20 mouse cellular contexts compared by ENCODE assay signal in the genomic region with DNA sequence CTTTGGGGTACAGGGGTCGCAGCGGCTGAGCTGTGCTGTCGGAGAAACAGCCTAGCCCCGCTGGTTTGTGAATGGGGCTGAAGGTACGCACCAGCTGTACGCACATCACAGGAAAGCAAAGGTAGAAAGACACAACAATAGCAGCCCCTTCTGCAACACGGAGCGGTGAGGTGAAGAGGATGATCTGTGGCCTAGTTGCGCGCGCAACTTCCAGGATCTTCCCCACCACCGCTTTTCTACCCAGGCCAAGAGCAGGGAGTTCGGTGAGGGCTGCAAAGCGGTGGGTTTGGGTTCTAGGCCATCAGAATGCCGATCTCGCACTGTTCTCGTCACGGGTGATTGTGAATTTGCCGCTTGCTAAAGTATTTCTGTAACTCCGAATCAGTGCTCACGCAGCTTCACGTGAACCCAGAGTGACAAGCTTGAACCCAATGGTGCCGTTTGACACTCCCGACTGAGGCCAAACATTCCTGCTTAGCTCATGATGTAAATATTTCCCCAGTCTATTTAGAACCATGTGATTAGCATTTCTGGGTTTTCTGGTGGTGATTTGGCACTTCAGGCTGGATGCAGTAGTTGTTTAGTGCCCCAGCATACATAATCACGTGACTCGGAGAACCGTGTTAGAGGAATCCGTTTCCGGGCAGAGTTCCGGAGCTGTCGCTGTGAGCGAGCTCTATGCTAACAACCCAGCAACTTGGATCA. TPM values are rescaled to one million over a fixed set of nuclear protein-coding genes. Genes with fewer than 3 reads are reported as not detected.
"Had no signal": no experiment of that assay in that cellular context is flagged by ENCODE, and none has a peak within 500 bp of the region (broad histone marks: within the 10 kb centered on the region; RNA-seq: fewer than 3 reads in every experiment).

No protein-coding gene starts in this region.

- DNase-seq: kidney, adult 9 months; kidney, postnatal 36 days; layer of hippocampus, adult 9-11 months; lung, adult 18-20 months; right cerebral cortex, adult 18-20 months; right cerebral cortex, postnatal 25 days; thymus, postnatal 4 days had no signal

- H3K4me1 ChIP-seq: neural tube, embryonic 15.5 days had no signal

- H3K9ac ChIP-seq: limb, embryonic 12.5 days; liver, embryonic 14.5 days; midbrain, embryonic 13.5 days; neural tube, embryonic 15.5 days had no signal

- H3K27me3 ChIP-seq: limb, embryonic 12.5 days; midbrain, embryonic 13.5 days; neural tube, embryonic 15.5 days had no signal

- H3K4me3 ChIP-seq: limb, embryonic 12.5 days; midbrain, embryonic 13.5 days; myocyte; neural tube, embryonic 15.5 days had no signal

- H3K27ac ChIP-seq: kidney, postnatal 0 days; limb, embryonic 12.5 days; liver, embryonic 14.5 days; midbrain, embryonic 13.5 days; neural tube, embryonic 15.5 days; stomach, postnatal 0 days had no signal

- H3K36me3 ChIP-seq: limb, embryonic 12.5 days; midbrain, embryonic 13.5 days; neural tube, embryonic 15.5 days had no signal

- H3K9me3 ChIP-seq: limb, embryonic 12.5 days; midbrain, embryonic 13.5 days; neural tube, embryonic 15.5 days had no signal

- H3K4me2 ChIP-seq: limb, embryonic 12.5 days; midbrain, embryonic 13.5 days; neural tube, embryonic 15.5 days had no signal

- ATAC-seq: midbrain, embryonic 13.5 days had no signal

RNA-seq across cellular contexts. Expression of gene Cryaa, which starts 54.7 kb away (rescaled TPM):
- total RNA-seq: layer of hippocampus, adult 18-20 months; left cerebral cortex, postnatal 36 days; liver, adult 2 months; megakaryocyte-erythroid progenitor cell, adult 5-6 weeks had no signal
- polyA plus RNA-seq: liver, adult 2 months; liver, embryonic 14.5 days; midbrain, embryonic 13.5 days; myocyte; neural tube, embryonic 11.5 days; small intestine, adult 2 months had no signal
